Mouse (Mus musculus) megakaryocyte, embryonic 14.5 days (primary cell): Measurements from ENCODE around the gene Asb3.

ENCODE experiments used
- FLI1 ChIP-seq: IDR thresholded peaks from 2 replicates; pipeline ENCODE4 v1.6.1; 2012; ENCODE audit warnings: low read length, inconsistent platforms, mixed read lengths
- GATA1 ChIP-seq: IDR thresholded peaks from 3 replicates; pipeline ENCODE4 v1.6.1; 2012; ENCODE audit warnings: mixed read lengths, low read length, inconsistent platforms, borderline replicate concordance

DNA sequence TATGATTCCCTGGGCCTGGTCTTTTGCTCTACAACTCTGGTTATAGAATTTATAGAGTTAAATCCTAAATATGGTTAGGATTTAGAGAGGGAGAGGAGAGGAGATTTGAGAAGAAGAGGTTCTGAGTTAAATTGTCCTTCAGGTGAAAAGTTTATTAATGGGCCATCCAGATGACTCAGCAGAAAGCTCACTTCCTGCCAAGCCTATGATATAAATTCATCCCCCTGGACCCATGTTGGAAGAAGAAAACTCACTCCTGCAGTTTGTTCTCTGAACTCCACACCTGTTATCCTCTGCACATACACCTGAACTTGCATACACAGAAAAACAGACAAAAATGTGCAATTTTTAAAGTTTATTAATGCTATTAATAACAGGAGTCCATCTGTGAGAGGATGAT, 14.1 kb downstream of the Asb3 start:
- TF ChIP-seq GATA1 = no peak
- no peak for TF ChIP-seq FLI1
